Mouse (Mus musculus): Measurements from ENCODE around the gene Krt80.

Krt80 gene

GRCm38 (mm10) chr15:101374879-101375278 lies 4.9 kb upstream of the Krt80 start:
- peak; percentile 29 to 61 for DNase-seq (ENCODE audit: low spot score in 2 of 2)

- DNase-seq (ENCODE audit: low spot score in 2 of 2), result no peak
Observed at GRCm38 (mm10) chr15:101373286-101373898, 3.4 kb upstream of the Krt80 start.

- no peak for DNase-seq (ENCODE audit: low spot score in 2 of 2)
Observed at GRCm38 (mm10) chr15:101372131-101372977, 2.4 kb upstream of the Krt80 start.

DNA sequence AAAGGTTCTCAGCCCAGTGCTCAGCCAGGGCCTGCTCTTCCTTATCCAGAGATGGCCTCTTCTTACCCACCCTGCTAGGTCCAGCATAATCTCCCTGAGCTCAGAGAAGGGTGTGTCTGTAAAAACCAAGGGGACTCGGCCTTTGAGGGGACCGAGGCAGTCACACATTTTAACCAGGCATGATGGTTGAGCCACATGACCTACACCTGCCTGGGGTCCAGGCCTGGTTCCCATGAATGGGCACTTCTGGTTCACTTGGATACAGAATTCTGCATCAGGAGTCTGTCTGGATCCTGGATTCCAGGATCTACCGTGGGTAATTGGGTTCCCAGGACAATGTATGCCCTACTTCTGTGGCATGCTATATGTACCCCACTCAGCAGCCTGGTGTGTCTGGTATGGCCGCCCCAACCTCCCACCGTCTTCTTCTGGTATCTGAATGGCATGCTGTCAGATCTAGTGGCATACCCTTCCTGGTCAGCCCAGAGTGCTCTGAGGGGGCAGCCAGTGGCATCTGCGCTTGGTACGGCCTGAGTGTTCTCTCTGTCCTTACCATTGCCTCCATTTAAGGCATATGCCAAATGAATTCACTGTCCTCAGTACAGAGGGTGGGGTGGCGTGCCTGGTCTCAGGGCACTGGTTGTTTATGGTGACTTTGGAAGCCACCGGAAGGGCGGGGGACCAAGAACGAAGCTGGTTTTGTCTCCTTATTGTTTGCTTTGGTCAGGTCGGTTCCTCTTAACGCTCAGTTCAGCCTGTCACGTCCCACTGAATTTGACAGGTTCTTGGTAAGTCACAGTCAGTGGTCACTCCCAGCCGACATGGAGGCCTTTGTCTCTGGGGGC lies 1.4 kb upstream of the Krt80 start:
- no peak for DNase-seq (ENCODE audit: low spot score in 2 of 2)

GRCm38 (mm10) chr15:101369382-101370100 lies 421 bp downstream of the Krt80 start:
- no peak for DNase-seq (ENCODE audit: low spot score in 2 of 2)

GRCm38 (mm10) chr15:101368502-101369381 lies 1.2 kb downstream of the Krt80 start:
- no peak for DNase-seq (ENCODE audit: low spot score in 2 of 2)

DNA sequence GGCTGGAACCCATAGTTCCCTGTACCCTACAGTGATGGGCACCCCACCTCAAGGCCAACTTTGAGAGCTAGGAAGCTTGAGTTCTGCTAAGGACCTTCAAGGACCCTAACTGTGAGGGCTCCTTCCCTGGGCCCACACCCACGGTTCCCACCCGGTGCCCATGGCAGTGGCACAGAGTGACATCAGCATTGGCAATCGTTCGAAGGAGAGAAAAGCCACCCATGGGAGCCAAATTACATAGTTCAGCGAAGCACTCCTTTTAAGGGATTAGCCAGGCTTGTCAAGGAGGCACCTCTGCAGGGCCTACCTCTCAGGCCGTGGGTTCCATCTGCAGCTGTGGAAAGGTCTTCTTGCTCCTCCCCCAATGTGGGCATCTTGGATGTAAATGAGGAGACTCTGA lies 1.9 kb downstream of the Krt80 start:
- DNase-seq (ENCODE audit: low spot score in 2 of 2), result no peak

DNA sequence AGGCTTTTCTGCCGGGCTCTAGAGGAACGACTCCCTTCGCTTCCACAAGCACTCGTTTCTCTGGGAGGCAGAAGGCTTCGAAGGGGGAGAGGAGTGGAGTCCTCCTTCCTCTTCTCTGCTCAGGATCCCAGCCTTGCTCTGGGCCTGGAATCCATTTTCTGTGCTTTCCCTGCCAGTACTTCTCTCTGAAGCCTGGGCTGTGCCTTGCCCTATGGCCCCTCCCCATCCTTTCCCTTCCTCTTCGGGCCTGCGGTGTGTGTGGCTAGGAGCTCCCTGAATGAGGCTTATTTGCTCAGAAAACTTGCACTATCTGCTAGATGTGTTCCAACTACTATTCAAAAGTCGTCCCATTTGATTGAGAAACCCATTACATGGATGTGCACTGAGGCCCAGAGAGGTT lies 2.5 kb downstream of the Krt80 start:
- DNase-seq (ENCODE audit: low spot score in 2 of 2), result no peak

DNA sequence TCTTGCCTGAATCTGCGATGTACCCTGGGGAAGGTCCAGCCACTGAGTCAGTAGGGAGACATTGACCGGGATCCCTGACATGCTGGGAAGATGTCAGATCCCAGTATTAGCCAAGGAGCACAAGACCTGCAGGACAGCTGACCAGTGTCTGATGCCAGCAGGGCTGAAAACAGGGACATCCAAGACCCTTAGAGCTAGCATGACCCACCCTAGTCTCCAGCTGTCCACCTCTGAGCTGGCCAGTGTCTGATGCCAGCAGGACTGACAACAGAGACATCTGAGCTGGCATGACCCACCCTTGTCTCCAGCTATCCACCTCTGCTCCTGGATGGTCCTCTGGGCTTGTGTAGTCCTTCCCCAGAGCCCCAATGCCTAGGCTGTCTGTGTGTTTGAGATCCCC lies 3.0 kb downstream of the Krt80 start:
- no peak for DNase-seq (ENCODE audit: low spot score in 2 of 2)

- DNase-seq (ENCODE audit: low spot score in 2 of 2), result no peak
Observed at GRCm38 (mm10) chr15:101366482-101366881, 3.5 kb downstream of the Krt80 start.

- no peak for DNase-seq (ENCODE audit: low spot score in 2 of 2)
Observed at GRCm38 (mm10) chr15:101365721-101366120, 4.2 kb downstream of the Krt80 start.

- DNase-seq (ENCODE audit: low spot score in 2 of 2), result no peak
Observed at GRCm38 (mm10) chr15:101364891-101365671, 4.9 kb downstream of the Krt80 start.

DNA sequence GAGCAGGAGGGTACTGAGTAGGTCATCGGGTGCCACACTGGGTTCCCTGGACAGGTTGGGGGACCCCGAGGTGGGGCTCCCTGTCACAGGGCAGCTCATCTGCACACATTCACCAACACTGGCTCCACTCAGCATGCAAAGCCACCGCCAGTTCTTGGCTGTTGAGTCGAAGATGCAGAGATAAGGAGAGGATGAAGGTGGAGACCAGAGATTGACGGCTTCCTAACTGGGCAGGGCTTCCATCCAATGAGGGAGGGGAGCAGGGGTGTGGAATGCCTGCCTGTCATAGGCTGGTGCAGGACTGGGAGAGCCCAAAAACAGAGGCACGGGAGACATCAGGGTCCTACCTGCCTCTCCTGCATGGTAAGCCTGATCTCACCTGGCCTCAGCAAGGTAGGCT lies 5.5 kb downstream of the Krt80 start:
- DNase-seq (ENCODE audit: low spot score in 2 of 2), result no peak

DNA sequence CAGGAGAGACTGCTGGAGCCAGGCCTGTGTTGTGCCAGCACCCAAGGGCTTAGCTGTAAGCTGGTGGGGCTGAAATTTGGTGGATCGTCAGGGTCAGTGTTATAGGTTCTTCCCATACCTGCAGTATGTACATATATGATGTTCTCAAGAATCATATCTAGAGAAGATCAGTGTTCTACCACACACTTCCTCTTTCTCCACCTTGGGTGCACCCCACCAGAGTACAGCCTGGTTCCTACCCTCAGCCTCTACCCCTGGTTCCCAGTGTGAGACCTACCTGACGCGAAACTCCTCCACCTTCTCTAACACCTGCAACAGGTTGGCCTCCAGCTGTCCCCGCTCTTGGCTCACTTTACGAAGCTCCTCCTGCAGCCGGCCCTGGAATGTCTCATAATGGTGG lies 6.0 kb downstream of the Krt80 start:
- no peak for DNase-seq (ENCODE audit: low spot score in 2 of 2)

DNA sequence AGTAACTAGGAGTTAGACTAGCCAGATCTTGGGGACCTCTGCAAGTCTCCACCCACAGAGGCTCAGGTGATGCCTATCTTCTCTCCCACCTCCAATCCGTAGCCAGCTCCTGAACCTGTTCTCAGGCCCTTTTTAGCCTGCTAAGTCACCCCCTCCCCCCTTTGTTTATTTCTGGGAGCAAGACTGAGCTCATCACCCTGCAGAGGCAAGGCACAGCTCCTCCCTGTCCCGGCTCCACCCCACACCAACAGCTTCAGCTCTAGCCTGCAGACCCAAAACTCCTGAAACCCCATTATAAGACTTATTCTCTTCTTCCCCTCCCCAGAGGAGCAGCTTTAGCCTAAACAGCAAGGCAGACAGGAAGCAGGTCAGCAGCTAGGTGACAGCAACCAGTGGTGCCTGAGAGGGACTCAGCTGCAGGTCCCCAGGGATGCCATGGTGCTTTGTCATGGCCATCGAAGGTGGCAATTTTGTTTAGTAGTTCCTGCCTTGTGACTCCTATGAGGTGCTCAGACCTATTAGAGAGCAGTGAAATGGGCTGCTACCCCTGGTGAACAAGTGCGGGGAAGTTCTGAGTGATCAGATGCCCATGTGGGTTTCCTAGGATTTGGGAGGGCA lies 7.5 kb downstream of the Krt80 start:
- peak; percentile 70 to 72 for DNase-seq (ENCODE audit: low spot score in 2 of 2)

- no peak for DNase-seq (ENCODE audit: low spot score in 2 of 2)
Observed at GRCm38 (mm10) chr15:101355382-101355786, 14.6 kb downstream of the Krt80 start.

- no peak for DNase-seq (ENCODE audit: low spot score in 2 of 2)
Observed at GRCm38 (mm10) chr15:101352706-101353465, 17.1 kb downstream of the Krt80 start.

GRCm38 (mm10) chr15:101352047-101352446 lies 17.9 kb downstream of the Krt80 start:
- DNase-seq (ENCODE audit: low spot score in 2 of 2), result no peak

Data from spleen, postnatal 36 days (tissue).